Mouse (Mus musculus) bone marrow, adult 2 months (tissue): ENCODE data around the gene Olfr885.

Source experiments
- CTCF ChIP-seq: fragments of 200-500 bp; IDR thresholded peaks from 2 replicates; pipeline ENCODE4 v1.5.1; 2011; ENCODE audit warnings: low read length, control low read depth; ENCODE audit not compliant: control insufficient read depth, insufficient read depth
- POLR2A ChIP-seq: fragments of 200-500 bp; IDR thresholded peaks from 2 replicates; pipeline ENCODE4 v1.6.1; 2011; ENCODE audit warnings: low read depth, mild to moderate bottlenecking, control low read depth, low read length, borderline replicate concordance; ENCODE audit not compliant: control insufficient read depth

DNA sequence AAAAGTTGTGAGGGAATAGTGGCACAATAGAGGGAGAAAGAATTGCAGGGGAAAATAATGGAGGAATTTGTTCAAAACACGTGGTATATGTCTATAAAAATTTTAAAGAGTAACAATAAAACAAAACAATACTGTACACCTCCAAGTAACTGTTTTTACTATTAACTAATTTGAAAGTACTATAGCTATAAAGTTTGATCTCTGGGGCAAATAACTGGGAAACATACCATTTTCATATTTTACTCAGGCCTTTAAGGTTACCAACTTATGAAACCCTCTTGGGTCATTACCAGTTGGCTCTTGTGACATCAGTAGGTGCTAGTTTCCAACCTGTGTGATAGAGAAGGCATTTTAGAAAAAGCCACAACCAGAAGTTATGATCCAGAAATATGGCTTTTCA, 22.6 kb downstream of the Olfr885 start, which contains the start of gene Olfr887:
- TF ChIP-seq CTCF (no peak), POLR2A (no peak)
